Mouse (Mus musculus) heart, postnatal 0 days (tissue): ENCODE measurements around the gene Tas1r2. TPM values are rescaled to one million over a fixed set of nuclear protein-coding genes. Genes with fewer than 3 reads are reported as not detected.

Source experiments
- ATAC-seq: fragments of 200-750 bp; cut with Nextera tagmentation; 2 replicates; pipeline ENCODE4 v1.8.0; 2017; ENCODE audit warnings: low read depth, moderate number of reproducible peaks, moderate library complexity; ENCODE audit not compliant: insufficient read depth
- DNase-seq: peaks from one replicate; pipeline ENCODE4 v3.0.0-alpha.2; 2016; ENCODE audit warnings: low spot score
- H3K27ac ChIP-seq: fragments of 300-500 bp; sonication (generic); 2 replicates; pipeline ENCODE4 v1.5.1; 2014; ENCODE audit warnings: low read depth, mild to moderate bottlenecking
- H3K27me3 ChIP-seq: fragments of 300-500 bp; sonication (generic); 2 replicates; pipeline ENCODE4 v1.6.1; 2014; ENCODE audit warnings: low read length, mixed read lengths; ENCODE audit not compliant: control insufficient read depth, insufficient read depth
- H3K36me3 ChIP-seq: fragments of 300-500 bp; sonication (generic); replicated peaks from 2 replicates; pipeline ENCODE4 v1.6.1; 2014; ENCODE audit warnings: low read length, mixed read lengths; ENCODE audit not compliant: control insufficient read depth, insufficient read depth
- H3K4me1 ChIP-seq: fragments of 300-500 bp; sonication (generic); 2 replicates; pipeline ENCODE4 v1.6.1; 2014; ENCODE audit warnings: antibody characterized with exemption; ENCODE audit not compliant: control insufficient read depth, insufficient read depth
- H3K4me2 ChIP-seq: fragments of 300-500 bp; sonication (generic); 2 replicates; pipeline ENCODE4 v1.6.1; 2014; ENCODE audit warnings: low read depth, mild to moderate bottlenecking, low read length, moderate library complexity
- H3K4me3 ChIP-seq: fragments of 300-500 bp; sonication (generic); 2 replicates; pipeline ENCODE4 v1.5.1; 2014; ENCODE audit warnings: low read depth, low read length
- H3K9ac ChIP-seq: fragments of 300-500 bp; sonication (generic); replicated peaks from 2 replicates; pipeline ENCODE4 v1.6.1; 2014; ENCODE audit warnings: low read depth, low read length, mixed read lengths
- H3K9me3 ChIP-seq: fragments of 300-500 bp; sonication (generic); replicated peaks from 2 replicates; pipeline ENCODE4 v1.6.1; 2016; ENCODE audit warnings: low read length; ENCODE audit not compliant: control insufficient read depth
- CTCF ChIP-seq: IDR thresholded peaks from 2 replicates; pipeline ENCODE4 v1.5.1; 2016; ENCODE audit warnings: antibody characterized with exemption, control low read depth, low read depth
- EP300 ChIP-seq: IDR thresholded peaks from 2 replicates; pipeline ENCODE4 v1.6.1; 2016; ENCODE audit warnings: antibody characterized with exemption, low read depth
- WGBS: fragments of 180-500 bp; shearing (Covaris S2); extraction: QIAGEN DNeasy Blood & Tissue Kit; methylation state at CpG from one replicate; pipeline ENCODE4 v1.1.7; 2014; 5-methylcytosine and 5-hydroxymethylcytosine counted together
- polyA plus RNA-seq: library from polyadenylated mRNA; unstranded; fragments of >200 nt; fragmentation: Nextera tagmentation; extraction: Ambion mirVana; gene quantifications from 2 replicates; pipeline ENCODE4 v1.2.1, GENCODE M21; 2015
- total RNA-seq: library from RNA; depleted of rRNA; stranded (reverse); fragments of >200 nt; gene quantifications from 2 replicates; pipeline ENCODE4 v1.2.3, GENCODE M21; 2014; ENCODE audit warnings: low replicate concordance

Tas1r2 gene
- total and polyA plus RNA-seq, 2 experiments from 2014 or later = not detected

DNA sequence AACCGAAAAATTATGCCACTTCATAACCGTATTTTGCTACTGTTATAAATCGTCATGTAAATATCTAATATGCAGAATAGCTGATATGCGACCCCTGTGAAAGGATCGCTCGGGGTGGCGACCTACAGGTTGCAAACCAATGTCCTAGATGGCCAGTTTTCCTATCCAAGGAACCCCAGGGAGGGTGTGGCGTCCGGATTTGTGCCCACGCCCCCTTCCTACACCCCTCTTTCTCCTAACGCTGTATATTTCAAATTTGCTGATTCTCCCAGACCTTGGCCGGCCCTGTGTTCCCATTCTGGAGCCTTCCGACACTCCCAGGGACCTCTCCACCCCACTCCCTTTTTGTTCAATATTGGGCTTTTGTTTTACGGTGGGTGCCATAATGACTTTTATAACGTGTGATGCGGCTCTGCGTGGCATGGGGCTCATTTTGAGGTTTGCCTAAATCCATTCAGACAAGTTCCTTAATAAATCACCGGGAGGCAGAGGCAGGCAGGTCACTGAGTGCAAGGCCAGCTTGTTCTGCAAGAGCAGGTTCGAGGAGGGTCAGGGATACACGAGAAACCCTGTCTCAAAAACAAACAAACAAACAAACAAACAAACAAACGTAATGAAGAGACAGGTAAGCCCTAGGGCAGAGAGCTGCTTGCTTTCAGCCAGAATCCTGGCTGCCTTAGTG lies 29.8 kb upstream of the Tas1r2 start:
- no peaks in the 10 kb centered on the region for H3K27me3 ChIP-seq
- H3K4me2 ChIP-seq = peak overlapping the region; percentile 91
- H3K4me1 ChIP-seq = peaks cover 11% of the 10 kb centered on the region; the same call in 1 of the 2 replicates
- peak overlapping the region; percentile 67 for H3K9ac ChIP-seq
- no peak for DNase-seq
- no peaks in the 10 kb centered on the region for H3K36me3 ChIP-seq
- H3K27ac ChIP-seq = peak overlapping the region; percentile 73; the same call in 1 of the 2 replicates
- ATAC-seq = no peak
- 26% methylated on average over 21 of the region's 21 CpGs for WGBS
- peak overlapping the region; percentile 66 for H3K4me3 ChIP-seq
- no peaks in the 10 kb centered on the region for H3K9me3 ChIP-seq
- TF ChIP-seq EP300 (no peak), CTCF (no peak)

DNA sequence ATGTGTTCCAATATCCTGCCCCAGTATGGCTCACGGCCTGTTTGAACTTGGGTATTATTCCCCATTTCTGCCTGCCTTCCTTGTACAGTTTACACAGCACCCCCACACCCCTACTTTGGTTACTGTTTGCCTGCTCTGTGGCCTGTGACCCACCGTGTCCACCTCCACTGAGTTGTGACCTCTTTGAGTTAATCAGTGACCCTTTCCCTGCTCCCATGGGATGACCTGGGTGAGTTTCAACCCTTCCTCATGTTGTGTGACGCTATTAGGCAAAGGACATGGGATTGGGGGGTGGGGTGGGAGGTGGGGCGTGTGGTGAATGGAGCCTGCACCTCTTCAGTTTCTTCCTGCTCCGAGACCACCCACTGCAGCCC lies 29.2 kb upstream of the Tas1r2 start:
- TF ChIP-seq EP300 (no peak), CTCF (no peak)
- no peaks in the 10 kb centered on the region for H3K27me3 ChIP-seq
- H3K9me3 ChIP-seq = no peaks in the 10 kb centered on the region
- 70% methylated on average over 5 of the region's 5 CpGs for WGBS
- no peak for DNase-seq
- no peak overlapping the region for H3K9ac ChIP-seq
- no peak overlapping the region for H3K27ac ChIP-seq
- no peaks in the 10 kb centered on the region for H3K36me3 ChIP-seq
- no peak overlapping the region for H3K4me2 ChIP-seq
- no peak overlapping the region for H3K4me3 ChIP-seq
- H3K4me1 ChIP-seq = peaks cover 11% of the 10 kb centered on the region; the same call in 1 of the 2 replicates
- ATAC-seq = no peak

DNA sequence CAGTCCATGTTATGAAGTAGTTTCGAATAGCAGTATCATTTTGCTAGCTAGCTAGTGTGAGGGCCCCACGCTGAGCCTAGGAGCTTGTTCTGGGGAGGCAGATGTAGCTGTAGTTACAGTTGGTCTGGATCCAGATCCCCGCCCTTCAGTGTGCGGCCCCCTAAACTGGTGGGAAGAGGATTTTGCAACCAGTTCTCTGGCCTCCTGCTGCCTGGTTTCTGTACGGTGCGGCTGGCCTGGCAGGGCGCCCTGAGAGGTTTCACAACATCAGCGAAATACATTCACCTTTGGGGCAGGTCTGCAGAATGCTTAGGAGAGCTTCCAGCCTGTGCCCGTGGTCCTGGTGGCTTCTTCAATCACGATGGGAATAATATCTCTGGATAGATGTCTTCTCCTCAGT lies 28.6 kb upstream of the Tas1r2 start:
- H3K9ac ChIP-seq = no peak overlapping the region
- H3K9me3 ChIP-seq = no peaks in the 10 kb centered on the region
- H3K4me1 ChIP-seq = peaks cover 11% of the 10 kb centered on the region; the same call in 1 of the 2 replicates
- 69% methylated on average over 10 of the region's 10 CpGs for WGBS
- H3K36me3 ChIP-seq = no peaks in the 10 kb centered on the region
- no peak for TF ChIP-seq EP300
- no peak for TF ChIP-seq CTCF
- ATAC-seq (no peak), DNase-seq (no peak)
- no peak overlapping the region for H3K4me2 ChIP-seq
- H3K27ac ChIP-seq = no peak overlapping the region
- no peaks in the 10 kb centered on the region for H3K27me3 ChIP-seq
- no peak overlapping the region for H3K4me3 ChIP-seq

DNA sequence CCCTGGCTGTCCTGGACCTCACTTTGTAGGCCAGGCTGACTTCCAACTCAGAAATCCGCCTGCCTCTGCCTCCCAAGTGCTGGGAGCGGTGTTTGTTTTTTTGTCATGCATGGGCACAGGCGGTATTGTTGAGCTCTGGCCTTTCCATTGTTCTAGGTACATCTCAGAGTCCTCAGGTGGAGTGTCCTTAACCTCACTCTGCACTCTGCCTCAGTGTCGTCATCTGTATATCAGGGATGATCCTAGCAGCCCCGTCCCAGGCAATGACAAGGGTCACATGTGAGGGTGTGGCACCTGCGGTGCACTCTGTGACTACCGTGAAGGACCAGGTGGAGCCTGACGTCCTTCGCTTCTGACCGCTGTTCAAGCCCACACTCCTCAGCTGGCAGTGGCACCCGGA lies 26.0 kb upstream of the Tas1r2 start:
- Histone ChIP-seq H3K9me3 (no peaks in the 10 kb centered on the region), H3K4me3 (no peak overlapping the region), H3K36me3 (no peaks in the 10 kb centered on the region), H3K4me1 (peaks cover 11% of the 10 kb centered on the region; the same call in 1 of the 2 replicates), H3K9ac (no peak overlapping the region), H3K27ac (no peak overlapping the region), H3K4me2 (no peak overlapping the region), H3K27me3 (no peaks in the 10 kb centered on the region)
- TF ChIP-seq CTCF = no peak
- TF ChIP-seq EP300 = no peak
- DNase-seq (no peak), ATAC-seq (no peak)
- 91% methylated on average over 11 of the region's 11 CpGs for WGBS

DNA sequence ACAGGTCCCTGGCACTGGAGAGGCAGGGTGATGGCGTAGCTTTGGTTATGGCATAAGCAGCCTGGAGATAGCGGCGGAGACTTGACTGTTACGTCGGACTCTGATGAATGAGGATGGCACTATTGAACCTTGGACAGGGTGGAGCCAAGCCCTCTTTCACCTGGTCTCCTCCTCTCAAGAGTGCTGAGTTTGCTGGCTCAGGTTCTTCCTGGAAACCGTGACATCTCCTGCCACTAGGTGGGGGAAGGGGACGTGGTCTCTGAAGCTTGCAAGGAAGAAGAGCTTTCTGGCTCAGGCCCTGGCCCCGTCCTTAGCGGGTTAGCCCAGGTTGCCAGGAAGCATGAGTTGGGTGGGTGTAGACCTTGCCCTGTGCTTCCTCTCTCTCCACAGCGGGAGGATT lies 23.2 kb upstream of the Tas1r2 start:
- DNase-seq = no peak
- Histone ChIP-seq H3K27ac (no peak overlapping the region), H3K9ac (no peak overlapping the region), H3K36me3 (no peaks in the 10 kb centered on the region), H3K4me2 (no peak overlapping the region), H3K27me3 (no peaks in the 10 kb centered on the region), H3K4me3 (no peak overlapping the region), H3K4me1 (no peaks in the 10 kb centered on the region), H3K9me3 (no peaks in the 10 kb centered on the region)
- WGBS = 66% methylated on average over 10 of the region's 10 CpGs
- ATAC-seq = no peak
- TF ChIP-seq CTCF (no peak), EP300 (no peak)

DNA sequence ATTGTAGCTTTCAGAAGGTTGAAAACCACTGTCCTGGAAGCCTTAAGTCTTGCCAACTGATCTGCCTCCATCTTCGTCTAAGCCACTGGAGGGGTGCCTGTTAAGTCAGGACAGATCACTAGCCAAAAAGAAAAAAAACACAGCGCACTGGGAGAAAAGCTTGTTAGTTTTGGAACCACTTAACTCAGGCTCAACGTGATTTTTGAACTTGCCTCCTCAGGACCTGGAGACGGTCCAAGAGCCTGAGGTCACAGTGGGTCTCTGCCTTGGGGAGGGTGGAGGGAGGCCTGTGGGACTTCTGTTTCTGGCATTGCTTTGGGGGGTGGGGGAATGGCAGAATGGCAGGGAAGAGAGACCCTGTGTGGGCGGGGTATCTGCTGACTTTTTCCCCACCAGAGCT lies 22.2 kb upstream of the Tas1r2 start:
- DNase-seq (no peak), ATAC-seq (no peak)
- WGBS = 59% methylated on average over 5 of the region's 5 CpGs
- Histone ChIP-seq H3K9me3 (no peaks in the 10 kb centered on the region), H3K27me3 (no peaks in the 10 kb centered on the region), H3K36me3 (no peaks in the 10 kb centered on the region), H3K27ac (no peak overlapping the region), H3K4me1 (no peaks in the 10 kb centered on the region), H3K4me2 (no peak overlapping the region), H3K9ac (no peak overlapping the region), H3K4me3 (no peak overlapping the region)
- TF ChIP-seq CTCF (no peak), EP300 (no peak)
